Mouse (Mus musculus): ENCODE measurements around the gene Zmynd10.

DNA sequence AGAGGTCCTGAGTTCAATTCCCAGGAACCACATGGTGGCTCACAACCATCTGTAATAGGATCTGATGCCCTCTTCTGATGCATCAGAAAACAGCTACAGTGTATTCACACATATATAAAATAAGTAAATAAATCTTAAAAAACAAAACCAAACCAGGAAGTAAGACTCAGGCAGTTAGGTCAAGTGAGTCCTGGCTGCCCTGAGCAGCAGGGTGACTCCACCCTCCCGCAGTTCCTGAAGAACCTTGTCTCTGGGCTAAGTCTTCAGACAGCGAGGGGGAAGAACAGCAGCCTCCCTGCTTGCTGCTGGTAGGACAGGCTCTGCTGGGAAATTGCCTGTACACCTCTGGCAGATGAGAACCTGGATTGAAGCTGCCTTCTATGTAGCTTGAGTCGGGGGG is 9.2 kb downstream of the Zmynd10 start:
- TF ChIP-seq CTCF (IDR thresholded peaks at IDR 0.05; ENCODE audit: low read depth) (no peak), EP300 (IDR thresholded peaks at IDR 0.05; ENCODE audit: low read depth) (no peak)

Measured in liver, embryonic 14.5 days (tissue).